Mouse (Mus musculus): ENCODE data around the gene Vmn2r100.

Vmn2r100 gene

GRCm38 (mm10) chr17:19504432-19504831, at the start of gene Vmn2r100:
TSS of gene Vmn2r100 (plus strand) at chr17:19504732.
- H3K36me3 ChIP-seq (ENCODE audit: control insufficient read depth, insufficient read depth, low read length, poor library complexity, severe bottlenecking): no peaks in the 10 kb centered on the region
- no peak for DNase-seq (ENCODE audit: low read depth, low spot score)
- no peaks in the 10 kb centered on the region for H3K27me3 ChIP-seq (ENCODE audit: control insufficient read depth, insufficient read depth, low read length, poor library complexity, severe bottlenecking)

- no peaks in the 10 kb centered on the region for H3K27me3 ChIP-seq (ENCODE audit: control insufficient read depth, insufficient read depth, low read length, poor library complexity, severe bottlenecking)
- H3K36me3 ChIP-seq (ENCODE audit: control insufficient read depth, insufficient read depth, low read length, poor library complexity, severe bottlenecking): no peaks in the 10 kb centered on the region
- no peak for DNase-seq (ENCODE audit: low read depth, low spot score)
These were observed 21.7 kb upstream of the Vmn2r100 start for GRCm38 (mm10) chr17:19482866-19483265.

GRCm38 (mm10) chr17:19576927-19577326, 72.4 kb downstream of the Vmn2r100 start, which contains the start of gene Vmn2r101:
TSS of gene Vmn2r101 (plus strand) at chr17:19577227.
- DNase-seq (ENCODE audit: low read depth, low spot score): no peak
- H3K36me3 ChIP-seq (ENCODE audit: control insufficient read depth, insufficient read depth, low read length, poor library complexity, severe bottlenecking): no peaks in the 10 kb centered on the region
- no peaks in the 10 kb centered on the region for H3K27me3 ChIP-seq (ENCODE audit: control insufficient read depth, insufficient read depth, low read length, poor library complexity, severe bottlenecking)
